Mouse (Mus musculus): ENCODE measurements around the gene Gabrd.
"Not testable (repeated sequence)": the region's sequence is repeated elsewhere in the genome, so short reads cannot be mapped to it uniquely, and the experiment has no call there.

Gabrd gene

DNA sequence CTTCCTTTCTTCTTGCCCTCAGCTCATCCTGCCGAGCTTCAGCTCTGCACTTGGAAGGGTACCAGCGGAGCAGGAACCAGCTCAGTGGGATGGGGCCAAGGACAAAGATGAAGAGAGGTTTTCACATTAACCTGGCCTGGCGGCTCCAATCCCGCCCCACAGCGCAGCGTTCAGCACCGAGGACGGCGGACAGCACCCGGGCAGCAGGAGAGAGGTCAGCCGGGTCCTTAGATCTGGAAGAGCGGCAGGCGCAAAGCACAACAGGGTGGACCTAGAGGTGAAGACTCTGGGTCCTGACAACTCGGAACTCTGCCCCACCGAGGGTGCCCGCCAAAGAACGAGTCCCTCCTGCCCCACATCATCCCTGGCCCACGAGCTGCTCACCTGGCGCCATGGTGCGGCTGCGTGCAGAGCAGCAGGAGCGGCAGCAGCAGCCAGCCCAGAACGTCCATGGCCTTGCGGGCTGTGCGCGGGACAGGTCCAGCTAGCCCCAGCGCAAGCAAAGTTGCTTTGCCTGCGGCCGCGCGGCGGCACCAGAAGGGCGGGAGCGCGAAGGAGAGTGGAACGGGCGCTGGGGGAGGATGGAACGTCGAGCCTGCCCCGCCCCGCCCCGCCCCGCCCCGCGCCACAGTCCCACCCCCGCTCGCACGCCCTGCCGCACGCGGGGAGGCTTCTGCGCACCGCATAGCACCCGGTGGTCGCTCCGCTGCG, at the start of gene Gabrd:
Gene Gabrd, minus strand, starts transcription at position 602 of the 711 bp plus-strand sequence.
- DNase-seq, result peak; percentile 38

DNA sequence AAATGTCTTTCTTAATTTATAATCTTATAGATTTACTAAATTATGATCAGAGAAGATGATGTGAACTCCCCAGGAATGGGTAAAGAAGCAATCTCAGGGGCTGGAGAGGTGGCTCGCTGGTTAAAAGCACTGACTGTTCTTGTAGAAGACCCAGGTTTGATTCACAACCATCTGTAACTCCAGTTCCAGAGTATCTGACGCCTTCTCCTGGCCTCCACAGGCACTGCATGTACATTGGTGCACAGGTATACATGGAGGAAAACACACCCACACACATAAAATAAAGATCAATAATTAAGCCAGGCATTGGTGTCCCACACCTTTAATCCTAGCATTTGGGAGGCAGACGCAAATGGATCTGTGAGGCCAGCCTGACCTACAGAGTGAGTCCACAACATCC, 44.9 kb upstream of the Gabrd start:
- no peak for DNase-seq

DNA sequence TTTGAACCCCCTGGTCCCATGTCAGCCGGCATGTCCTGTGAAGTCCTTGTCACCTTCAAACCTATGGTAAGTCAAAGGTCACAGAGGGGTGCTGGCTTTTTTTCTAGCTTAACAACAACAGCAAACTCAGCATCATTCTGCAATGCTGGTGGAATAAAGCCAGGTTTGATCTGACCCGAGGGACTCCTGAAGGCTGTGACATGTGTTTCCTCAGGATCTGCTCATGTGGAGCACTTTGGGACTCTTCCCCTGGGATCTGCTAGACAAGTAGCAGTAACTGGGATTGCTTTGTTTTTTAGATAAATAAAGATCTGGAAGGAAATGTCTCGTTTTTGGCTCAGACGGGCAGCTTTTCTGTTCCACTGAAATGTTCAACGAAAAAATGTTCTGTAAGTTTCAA, 36.1 kb upstream of the Gabrd start:
- DNase-seq, result no peak

DNA sequence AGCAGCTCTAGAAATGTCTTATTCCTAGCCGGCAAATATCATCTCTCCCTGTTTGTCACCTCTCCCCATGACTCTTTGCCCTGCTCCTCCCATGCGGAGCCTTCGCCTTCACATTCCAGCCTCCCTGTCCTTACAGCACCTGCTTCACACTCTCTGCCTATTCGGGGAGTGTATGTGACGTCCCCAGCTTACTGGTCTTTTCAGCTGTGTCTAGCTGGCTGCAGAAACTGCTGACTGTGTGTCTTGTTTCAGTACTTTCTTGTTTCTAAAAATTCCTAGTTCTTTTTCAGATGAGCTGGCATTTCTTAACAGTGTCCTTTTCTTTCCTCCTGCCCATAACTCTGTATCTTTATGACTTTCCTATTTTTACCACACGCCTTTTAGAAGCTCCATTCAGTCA, 34.4 kb upstream of the Gabrd start:
- DNase-seq, result no peak

DNA sequence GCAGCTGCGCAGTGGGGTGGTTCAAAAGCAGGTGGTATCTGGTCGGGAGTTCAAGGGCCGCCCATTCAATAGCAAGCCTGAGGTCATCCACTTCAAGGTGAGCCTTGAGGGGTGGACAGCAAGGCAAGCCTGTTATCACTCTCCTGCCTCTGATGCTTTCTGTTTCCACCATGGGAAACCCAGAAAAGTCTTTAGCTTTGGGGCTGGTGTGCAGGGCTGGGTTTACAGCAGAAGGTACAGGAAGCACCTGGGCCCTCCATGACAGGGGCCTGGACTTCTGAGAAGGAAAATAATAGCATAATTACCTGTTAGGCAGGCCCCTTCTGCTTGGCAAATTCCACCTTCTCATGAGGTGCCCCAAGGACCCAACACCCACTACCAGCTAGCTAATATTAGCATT, 31.3 kb upstream of the Gabrd start:
- no peak for DNase-seq

DNA sequence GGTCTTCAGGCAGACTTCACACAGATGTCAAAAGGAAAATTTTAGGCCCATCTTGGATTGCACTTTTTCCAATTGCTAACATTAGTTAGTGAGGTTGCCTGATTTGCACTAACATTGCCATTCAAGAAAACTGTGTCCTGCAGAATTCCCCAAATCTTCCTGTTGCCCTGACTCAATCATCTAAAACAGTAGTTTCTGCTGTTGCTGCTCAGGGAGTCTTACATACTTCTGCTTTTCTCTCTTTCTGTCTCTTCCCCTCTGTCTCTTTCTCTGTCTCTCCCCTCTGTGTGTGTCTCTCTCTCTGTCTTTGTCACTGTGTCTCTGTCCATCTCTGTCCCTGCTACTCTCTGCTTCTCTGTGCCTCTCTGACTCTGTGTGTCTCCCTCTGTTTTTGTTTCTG, 30.5 kb upstream of the Gabrd start:
- DNase-seq, result no peak

DNA sequence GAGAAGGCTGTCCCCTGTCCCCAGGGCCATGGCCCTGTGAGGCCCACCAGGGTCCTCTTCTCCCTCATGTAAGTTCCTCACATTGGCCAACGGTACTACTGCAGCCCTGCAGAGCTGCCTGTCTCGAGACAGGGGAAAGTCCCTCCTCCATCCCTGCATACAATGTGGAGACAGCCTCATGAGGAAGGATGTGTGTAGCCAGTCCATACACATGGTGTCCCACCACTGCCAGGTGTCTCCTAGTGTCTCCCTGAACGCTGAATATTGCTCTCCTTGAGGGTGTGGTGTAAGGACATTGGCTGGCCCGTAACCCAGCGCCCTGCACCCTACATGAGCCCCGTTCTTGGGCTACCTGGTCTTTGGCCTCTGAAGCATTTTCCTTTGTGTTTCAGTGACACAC, 28.4 kb upstream of the Gabrd start:
- DNase-seq, result no peak

DNA sequence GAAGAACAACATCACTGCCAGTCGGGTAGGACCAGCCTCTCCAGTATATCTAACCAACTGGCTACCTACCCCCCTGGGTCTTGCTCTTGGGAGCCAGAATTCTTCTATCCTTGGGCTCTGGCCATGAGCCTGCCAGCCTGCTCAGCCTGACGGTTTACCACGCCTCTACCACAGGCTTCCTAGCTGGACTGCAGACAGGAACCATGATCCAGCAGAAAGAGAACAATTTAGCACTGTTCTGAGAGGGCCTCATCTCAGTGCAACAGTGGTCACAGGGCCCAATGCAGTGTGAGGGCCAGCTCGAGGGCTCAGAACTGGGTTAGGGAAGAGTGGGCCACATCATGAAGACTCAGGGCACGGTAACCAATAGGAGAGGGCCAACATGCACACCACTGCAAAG, 26.1 kb upstream of the Gabrd start:
- DNase-seq, result no peak

DNA sequence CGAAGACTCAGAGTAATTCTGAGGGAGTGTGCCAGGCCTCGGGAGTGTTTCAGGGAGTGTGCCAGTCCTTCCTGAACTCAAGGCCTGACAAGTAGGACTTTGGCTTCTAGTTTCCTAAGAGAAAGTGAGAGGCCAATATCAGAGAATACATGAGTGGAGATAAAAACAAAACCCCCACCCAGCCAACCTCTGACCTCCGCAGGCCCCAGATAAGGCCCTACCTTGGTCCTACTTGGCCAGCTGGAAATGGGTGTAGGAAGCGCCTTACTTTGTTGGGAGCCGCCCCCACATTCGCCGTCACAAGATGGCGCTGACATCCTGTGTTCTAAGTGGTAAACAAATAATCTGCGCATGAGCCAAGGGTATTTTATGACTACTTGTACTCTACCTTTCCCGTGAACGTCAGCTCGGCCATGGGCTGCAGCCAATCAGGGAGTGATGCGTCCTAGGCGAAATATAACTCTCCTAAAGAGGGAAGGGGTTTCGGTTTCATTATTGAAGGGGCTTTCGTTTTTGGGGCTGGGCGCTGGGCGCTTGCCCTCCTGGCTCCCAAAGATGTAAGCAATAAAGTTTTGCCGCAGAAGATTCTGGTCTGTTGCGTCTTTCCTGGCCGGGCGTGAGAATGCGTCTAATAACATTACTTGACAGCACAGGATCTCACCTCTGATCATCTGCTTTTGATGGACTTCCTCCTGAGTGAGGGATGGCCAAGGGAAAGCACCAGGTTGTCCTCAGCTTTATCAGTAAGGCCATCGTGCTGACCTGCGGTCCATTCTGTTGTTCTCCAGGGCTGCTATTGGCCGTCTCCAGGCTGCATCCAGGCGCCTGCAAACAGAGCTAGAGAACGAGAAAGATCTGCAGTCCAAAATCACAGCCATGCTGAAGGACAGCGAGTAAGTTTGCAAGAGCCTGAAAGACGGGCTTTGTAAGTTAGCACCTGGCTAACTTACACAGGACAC, 23.8 kb upstream of the Gabrd start:
- not testable (repeated sequence) for DNase-seq

DNA sequence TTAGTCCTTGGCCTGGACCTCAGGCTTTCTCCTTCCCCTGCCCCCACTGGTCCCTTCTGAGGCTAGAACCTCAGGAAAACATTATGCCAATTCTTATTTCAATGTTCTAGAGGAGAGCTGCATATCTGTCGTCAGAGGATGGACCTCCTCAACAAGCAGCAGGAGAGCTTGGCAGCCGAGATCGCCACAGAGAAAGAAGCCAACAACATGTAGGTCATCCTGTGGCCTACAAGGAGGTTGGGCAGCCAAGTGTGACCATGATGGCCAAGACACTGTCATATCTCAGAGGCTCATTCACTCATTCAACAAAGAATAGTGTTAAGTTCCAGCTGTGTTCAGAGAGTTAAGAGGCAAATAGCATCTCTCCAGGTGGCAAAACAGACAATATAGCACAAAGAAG, 22.2 kb upstream of the Gabrd start:
- DNase-seq, result no peak

DNA sequence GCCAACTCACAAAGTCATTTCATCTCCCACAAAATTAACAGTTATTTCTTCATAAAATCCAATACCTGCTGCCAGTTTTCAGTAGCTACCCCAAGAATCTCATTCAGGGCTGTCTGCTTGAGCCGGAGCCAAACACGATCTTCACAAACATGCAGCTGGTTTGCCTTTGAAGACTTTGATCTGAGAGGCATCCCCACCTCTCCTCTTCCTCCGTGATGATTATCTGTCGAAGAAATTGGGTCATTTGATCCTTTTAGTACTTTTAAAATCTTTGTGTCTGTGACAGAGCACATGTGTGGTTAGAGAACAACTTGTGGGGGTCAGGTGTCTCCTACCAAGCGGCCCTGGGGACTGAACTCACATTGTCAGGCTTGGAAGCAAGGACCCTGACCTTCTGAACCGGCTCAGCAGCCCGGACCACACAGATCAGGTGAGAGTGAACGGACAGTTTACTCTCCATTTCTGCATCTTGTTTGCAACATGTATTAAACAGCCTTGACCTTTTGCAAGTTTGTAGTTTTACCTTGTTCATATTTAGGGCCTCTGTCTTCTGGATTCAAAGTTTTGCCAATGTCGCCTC, 16.8 kb upstream of the Gabrd start:
- DNase-seq, result no peak

DNA sequence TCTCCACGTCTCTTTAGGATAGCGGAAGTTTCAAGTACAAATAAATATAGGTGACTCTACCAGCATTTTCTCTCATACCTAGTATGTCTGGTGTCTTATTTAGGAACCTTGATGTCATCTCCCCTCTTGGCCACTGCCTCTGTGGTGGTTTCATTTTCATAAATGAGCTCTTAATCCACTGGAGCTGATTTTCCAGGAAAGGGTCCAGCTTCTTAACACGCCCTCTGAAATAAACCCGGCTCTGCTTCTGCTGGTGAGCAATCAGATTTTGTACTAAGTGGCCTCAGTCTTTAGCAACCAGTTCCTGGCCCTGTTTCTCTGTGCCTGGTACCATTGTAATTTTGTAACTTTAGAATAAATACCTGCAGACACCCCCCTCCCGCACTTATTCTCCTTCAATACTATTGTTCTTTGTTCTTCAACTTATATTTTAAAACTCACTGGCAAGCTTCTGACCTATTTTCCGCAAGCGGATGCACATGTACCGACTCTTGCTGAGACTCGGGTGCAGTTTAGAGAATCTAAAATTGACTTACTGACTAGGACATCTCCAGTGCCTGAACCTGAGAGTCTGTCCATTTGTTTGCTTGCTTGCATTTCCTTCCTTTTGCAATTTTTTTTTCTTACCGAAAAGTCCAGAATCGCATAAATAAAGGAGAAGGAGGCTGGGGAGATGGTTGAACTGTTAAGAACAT, 15.9 kb upstream of the Gabrd start:
- DNase-seq, result no peak

DNA sequence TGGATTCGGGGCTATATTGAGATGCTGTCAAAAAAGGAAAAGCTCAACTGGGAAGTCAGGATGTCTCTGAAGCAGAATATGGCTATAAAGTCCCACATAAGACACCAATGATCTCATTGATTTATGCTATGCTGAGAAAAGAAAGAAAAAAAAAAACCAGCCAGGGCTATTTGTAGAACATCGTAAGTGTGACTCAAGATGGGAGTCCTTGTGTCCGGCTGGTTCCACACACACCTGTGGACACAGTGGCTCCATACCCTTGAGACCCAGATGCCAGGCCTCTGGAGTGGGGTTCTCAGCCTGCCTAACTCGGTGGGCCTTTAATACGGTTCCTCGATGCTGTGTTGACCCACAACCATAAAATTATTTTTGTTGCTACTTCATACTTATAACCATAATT, 14.2 kb upstream of the Gabrd start:
- no peak for DNase-seq

DNA sequence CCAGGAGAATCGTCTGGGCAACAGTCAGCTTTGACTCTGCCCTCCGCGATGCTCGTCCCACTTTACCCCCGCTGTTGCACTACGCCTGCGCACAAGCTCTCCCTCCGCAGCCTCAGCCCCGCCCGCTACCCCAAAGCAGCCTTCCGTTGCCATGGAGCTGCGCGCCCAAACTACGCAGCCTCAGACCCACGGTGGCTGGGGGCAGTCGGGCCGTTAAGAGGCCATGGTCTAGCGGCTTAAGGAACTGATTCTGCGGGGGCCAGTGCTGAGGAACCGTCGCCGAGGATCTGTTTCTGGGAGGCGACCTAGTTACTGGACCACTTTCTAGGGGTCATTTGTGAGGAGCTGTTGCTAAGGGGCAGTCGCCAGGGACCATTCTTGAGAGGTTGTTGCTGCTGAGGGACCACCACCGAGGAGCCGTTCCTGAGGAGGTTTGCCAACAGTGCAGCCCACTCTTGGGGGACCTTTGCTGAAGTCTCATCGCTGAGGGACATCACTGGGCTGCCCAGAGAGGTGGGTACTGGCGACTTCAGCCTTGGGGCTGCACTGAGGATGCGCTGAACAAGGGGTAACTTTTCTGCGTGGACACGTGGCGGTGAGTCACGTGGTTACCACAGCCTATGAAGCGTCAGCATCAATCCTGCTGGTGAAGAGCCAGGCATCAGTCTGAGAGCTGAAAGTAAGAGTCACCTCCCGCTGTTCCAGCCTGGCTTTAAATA, 11.3 kb upstream of the Gabrd start, which contains the start of gene Cfap74:
Gene Cfap74, plus strand, starts transcription at position 133 of the 719 bp plus-strand sequence.
- peak; percentile 81 for DNase-seq

DNA sequence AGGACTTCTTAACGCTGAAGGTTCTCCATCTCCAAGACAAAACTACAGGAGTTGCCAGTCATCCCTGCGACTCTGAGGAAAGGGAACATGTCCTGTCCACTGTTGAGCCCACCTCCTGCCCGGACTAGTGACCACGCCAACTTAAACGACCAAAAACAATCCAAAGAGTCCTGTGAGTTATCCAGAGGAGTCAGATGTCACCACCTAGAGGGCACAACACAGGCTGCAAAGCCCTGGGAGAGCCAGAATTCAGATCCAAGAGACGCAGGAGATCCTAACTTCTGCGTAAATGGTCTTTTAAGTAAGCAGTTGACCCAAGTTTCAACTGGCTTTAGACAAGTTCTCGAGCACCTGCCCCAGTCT, 10.8 kb upstream of the Gabrd start:
- DNase-seq, result no peak

DNA sequence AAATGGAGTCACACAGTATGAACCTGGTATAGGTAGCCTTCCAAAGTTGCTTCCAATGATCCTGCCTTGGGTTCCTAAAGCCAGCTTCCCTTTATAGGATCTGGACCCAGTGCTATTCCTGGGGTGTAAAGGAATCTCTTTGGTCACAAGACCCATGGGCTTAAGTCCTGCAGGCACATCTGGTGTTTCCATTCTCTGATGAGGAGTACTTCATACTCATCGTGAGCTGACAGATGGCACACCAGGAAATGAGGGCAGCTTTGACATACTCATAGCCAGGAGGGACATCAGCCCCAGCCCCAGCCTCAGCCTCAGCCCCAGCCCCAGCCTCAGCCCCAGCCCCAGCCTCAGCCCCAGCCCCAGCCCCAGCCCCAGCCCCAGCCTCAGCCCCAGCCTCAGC, 4.6 kb upstream of the Gabrd start:
- no peak for DNase-seq

DNA sequence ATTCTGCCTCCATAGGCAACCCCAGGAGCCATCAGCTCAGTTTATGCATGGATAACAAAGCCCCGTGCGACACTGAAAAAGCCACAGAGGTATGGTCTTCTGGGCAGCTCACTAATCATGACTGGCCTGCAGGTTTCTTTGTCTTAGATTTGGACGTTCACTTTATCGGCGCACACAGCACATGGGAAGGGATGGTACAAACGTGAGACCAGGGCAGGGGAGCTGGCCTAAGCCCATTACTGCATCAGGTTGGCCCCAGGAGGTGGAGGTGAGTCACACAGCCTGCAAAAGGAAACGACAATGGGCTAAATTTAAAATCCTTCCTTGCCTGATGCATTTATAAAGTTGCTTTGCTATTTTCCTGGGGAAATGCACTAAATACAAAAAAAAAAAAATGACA, 3.2 kb upstream of the Gabrd start:
- no peak for DNase-seq

DNA sequence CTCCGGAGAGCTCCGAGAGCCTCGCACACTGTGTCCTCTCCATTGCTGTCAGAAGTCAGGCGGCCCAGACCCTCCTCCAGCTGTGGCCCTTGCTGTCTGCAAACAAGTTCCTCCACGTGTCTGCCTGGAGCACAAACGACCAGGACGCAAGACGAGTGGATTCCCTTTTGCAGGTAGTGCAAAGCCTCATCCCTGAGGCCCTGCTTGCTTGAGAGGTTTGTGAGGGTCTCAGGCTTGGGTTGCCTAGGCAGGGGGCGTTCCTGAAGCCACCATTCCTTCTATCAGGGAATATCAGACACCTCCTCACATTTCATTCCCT, 269 bp upstream of the Gabrd start:
- no peak for DNase-seq

DNA sequence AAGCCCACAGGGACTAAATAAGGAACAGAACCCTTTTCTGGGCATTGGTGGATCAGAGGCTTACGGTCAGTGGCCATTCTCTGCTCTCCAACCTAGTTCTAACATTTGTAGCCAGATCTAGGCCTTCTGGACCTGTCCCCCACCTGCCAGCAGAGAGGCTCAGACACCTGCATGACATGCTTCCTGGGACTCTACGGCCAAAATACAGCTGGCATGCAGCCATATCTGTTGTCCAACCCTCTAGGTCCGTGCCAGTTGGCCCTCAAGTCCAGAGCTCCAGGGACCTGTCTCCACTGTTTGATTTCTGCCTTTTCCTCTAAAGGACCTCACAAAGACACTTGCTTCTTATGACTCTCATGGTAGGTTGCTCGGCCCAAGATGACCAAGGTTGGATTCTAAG, 1.2 kb downstream of the Gabrd start:
- no peak for DNase-seq

DNA sequence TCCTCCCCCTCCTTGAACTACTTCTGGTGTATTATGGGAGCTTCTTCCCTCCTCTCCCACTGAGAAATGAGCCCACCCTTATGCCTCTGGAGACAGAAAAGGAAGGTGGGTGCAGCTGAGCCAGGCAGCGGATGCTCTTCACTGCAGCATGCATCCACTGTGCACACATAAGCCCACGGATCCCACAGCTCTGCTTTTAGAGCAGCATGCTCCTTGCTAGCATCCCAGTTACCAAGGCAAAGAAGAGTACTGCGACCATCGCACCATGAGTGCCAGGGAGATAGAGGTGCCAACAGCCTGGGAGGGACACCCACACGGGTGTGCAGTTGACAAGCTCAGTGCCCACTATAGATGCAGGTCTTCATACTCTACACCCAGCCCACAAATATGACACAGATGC, 2.4 kb downstream of the Gabrd start:
- DNase-seq, result no peak

DNA sequence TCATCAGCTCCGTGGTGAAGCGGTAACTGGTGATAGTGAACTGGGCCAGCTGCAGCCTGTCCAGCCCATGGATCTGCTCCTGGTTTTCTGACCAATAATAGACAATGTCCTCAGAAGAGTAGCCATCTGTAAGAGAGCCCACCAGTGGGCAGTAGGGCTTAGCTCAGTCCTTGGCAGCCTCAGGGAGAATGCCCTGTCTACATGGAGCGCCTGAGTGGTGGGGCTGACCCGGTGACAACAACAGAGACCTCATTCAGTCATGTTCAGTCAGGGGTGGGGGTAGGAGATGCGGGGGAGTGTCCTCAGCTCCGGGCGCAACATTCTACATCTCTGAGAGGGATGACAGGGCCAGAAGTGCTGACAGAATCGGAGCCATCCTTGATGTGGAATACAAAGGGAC, 10.7 kb downstream of the Gabrd start:
- no peak for DNase-seq

DNA sequence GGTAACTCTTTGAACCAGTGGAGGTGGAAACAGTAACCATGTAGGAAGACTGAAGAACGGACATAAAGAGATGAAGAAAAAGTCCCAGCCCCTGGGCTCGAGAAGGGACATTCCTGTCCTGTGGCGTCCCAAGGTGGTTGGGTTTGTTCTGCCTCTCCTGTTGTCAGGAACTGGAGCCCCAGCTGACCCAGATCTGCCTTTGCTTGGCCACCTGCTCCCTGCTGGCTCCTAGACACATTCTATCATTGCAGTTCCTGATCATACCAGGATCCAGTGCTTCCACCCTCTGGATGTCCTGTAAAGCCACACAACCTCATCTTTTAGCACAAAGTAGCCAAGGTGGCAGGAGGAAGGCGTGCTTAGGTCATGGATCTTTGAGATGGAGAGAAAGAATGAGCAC, 14.6 kb downstream of the Gabrd start:
- DNase-seq, result no peak

DNA sequence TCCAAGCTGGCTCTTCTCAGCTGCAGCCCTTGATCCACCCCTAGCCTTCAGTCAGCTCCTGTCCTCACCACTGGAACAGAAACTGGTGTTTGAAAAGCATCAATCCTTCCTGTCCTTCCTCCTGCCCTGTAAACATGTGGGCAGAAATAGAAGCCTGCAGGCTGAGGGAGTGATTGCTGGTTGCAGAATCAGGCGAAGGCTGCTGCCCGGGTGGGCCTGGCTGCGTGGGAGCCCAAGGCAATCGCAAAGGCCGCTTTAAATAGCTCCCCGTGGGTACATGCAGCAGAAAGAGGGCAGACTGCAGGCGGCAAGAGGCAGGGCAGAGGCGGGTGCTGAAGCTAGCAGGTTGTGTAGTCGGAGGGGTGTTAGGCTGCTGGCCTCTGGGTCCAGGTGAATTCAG, 15.2 kb downstream of the Gabrd start:
- no peak for DNase-seq
